Mouse (Mus musculus) stomach, embryonic 16.5 days (tissue): ENCODE measurements around the gene Dot1l. TPM values are rescaled to one million over a fixed set of nuclear protein-coding genes. Genes with fewer than 3 reads are reported as not detected.

ENCODE experiments used
- ATAC-seq: fragments of 200-750 bp; cut with Nextera tagmentation; 2 replicates; pipeline ENCODE4 v1.8.0; 2017; ENCODE audit warnings: moderate number of reproducible peaks, moderate TSS enrichment; ENCODE audit not compliant: insufficient read depth, low FRiP score
- H3K27ac ChIP-seq: fragments of 300-500 bp; sonication (generic); 2 replicates; pipeline ENCODE4 v1.5.1; 2014; ENCODE audit warnings: low read length
- H3K27me3 ChIP-seq: fragments of 300-500 bp; sonication (generic); 2 replicates; pipeline ENCODE4 v1.6.1; 2014; ENCODE audit warnings: low read length, control low read depth, mixed read lengths; ENCODE audit not compliant: control insufficient read depth, insufficient read depth
- H3K36me3 ChIP-seq: fragments of 300-500 bp; sonication (generic); 2 replicates; pipeline ENCODE4 v1.6.1; 2014; ENCODE audit warnings: low read length; ENCODE audit not compliant: control insufficient read depth, insufficient read depth
- H3K4me1 ChIP-seq: fragments of 300-500 bp; sonication (generic); 2 replicates; pipeline ENCODE4 v1.6.1; 2014; ENCODE audit warnings: low read length, control low read depth, mixed read lengths; ENCODE audit not compliant: control insufficient read depth, insufficient read depth
- H3K4me2 ChIP-seq: fragments of 300-500 bp; sonication (generic); 2 replicates; pipeline ENCODE4 v1.6.1; 2014; ENCODE audit warnings: low read depth, low read length, mixed read lengths
- H3K4me3 ChIP-seq: fragments of 300-500 bp; sonication (generic); replicated peaks from 2 replicates; pipeline ENCODE4 v1.5.1; 2014; ENCODE audit warnings: mild to moderate bottlenecking, low read length
- H3K9ac ChIP-seq: fragments of 300-500 bp; sonication (generic); 2 replicates; pipeline ENCODE4 v1.6.1; 2014; ENCODE audit warnings: low read length
- H3K9me3 ChIP-seq: fragments of 300-500 bp; sonication (generic); replicated peaks from 2 replicates; pipeline ENCODE4 v1.6.1; 2016; ENCODE audit warnings: low read length, control low read depth; ENCODE audit not compliant: control insufficient read depth
- WGBS: fragments of 180-500 bp; shearing (Covaris S2); extraction: QIAGEN DNeasy Blood & Tissue Kit; methylation state at CpG from one replicate; pipeline ENCODE4 v1.1.7; 2014; 5-methylcytosine and 5-hydroxymethylcytosine counted together
- polyA plus RNA-seq: library from polyadenylated mRNA; unstranded; fragments of >200 nt; fragmentation: Nextera tagmentation; extraction: Ambion mirVana; gene quantifications from 2 replicates; pipeline ENCODE4 v1.2.1, GENCODE M21; 2015

Gene Dot1l
- polyA plus RNA-seq, 1 experiment from 2014 or later = 13.9 TPM

DNA sequence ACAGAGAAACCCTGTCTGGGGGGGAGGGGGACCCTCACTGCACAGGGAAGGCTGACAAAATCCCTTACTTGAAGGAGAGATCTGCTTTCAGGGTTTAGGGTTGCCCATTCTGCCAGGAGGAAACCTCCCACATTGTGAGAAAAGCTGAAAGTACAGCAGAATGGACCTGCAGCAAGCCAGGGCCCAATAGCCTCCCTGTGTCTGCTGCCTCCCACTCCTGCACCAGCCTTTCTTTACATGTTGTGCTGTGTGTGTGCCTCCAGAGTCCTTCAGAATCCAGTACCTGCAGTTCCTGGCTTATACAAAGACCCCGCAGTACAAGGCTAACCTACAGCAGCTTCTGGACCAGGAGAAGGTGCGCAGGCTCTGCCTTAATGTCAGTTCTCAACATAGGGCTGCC lies 29.3 kb downstream of the Dot1l start:
- no peak overlapping the region for H3K9ac ChIP-seq
- H3K4me3 ChIP-seq = no peak overlapping the region
- WGBS = 98% methylated on average over 2 of the region's 2 CpGs
- no peak overlapping the region for H3K27ac ChIP-seq
- no peaks in the 10 kb centered on the region for H3K9me3 ChIP-seq
- no peaks in the 10 kb centered on the region for H3K27me3 ChIP-seq
- ATAC-seq = no peak
- H3K4me2 ChIP-seq = no peak overlapping the region
- no peaks in the 10 kb centered on the region for H3K4me1 ChIP-seq
- peaks cover 42% of the 10 kb centered on the region for H3K36me3 ChIP-seq

DNA sequence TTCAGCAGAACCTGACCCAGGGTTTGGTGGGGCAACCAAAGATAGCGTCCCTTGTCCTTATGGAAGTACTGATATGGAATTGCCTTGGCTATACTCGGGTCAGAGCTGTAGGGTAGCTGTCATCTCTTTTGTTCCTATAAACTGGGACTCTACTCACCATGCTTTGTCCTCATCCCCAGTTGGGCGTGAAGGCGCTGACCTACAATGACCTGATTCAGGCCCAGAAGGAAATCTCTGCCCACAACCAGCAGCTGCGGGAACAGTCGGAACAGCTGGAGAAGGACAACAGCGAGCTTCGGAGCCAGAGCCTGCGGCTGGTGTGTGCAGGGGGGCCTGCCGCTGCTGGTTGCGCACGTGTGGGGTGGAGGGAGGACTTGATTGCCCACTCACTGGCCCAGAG lies 29.9 kb downstream of the Dot1l start:
- no peak for ATAC-seq
- H3K27me3 ChIP-seq = no peaks in the 10 kb centered on the region
- no peaks in the 10 kb centered on the region for H3K9me3 ChIP-seq
- no peak overlapping the region for H3K9ac ChIP-seq
- H3K36me3 ChIP-seq = peaks cover 39% of the 10 kb centered on the region
- 87% methylated on average over 12 of the region's 12 CpGs for WGBS
- no peak overlapping the region for H3K27ac ChIP-seq
- H3K4me3 ChIP-seq = no peak overlapping the region
- no peaks in the 10 kb centered on the region for H3K4me1 ChIP-seq
- H3K4me2 ChIP-seq = no peak overlapping the region

DNA sequence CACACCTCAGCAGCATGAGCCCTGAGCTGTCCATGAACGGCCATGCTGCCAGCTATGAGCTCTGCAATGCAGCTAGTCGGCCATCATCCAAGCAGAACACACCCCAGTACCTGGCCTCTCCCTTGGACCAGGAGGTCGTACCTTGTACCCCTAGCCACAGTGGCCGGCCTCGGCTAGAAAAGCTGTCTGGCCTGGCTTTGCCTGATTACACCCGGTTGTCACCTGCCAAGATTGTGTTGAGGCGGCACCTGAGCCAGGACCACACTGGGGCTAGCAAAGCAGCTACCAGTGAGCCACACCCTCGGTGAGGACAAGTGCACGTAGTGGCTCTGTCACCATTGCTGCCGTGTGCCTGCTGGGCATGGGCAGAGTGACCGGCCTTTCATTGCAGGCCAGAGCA lies 31.0 kb downstream of the Dot1l start:
- Histone ChIP-seq H3K27ac (no peak overlapping the region), H3K9me3 (no peaks in the 10 kb centered on the region), H3K27me3 (no peaks in the 10 kb centered on the region), H3K4me3 (no peak overlapping the region), H3K4me1 (no peaks in the 10 kb centered on the region), H3K36me3 (peaks cover 38% of the 10 kb centered on the region), H3K9ac (no peak overlapping the region), H3K4me2 (no peak overlapping the region)
- 92% methylated on average over 11 of the region's 11 CpGs for WGBS
- ATAC-seq = no peak

DNA sequence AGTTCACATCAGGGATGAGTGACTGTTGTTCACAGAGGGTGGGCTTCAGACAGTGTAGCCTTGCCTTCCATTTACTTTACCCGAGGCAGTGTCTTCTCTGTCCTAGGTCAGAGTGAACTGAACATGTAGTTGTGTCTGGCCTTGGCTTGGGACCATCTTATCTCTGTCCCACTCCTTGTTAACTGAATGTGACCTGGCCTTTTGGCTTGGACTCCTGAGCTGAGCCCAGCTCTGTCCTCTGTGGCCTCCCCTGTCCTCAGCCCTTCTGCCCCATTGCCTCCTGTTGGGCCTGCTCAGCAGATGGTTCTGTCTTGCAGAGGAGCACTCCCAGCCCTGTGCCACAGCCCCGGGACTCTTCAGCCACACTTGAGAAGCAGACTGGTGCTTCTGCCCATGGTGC lies 32.5 kb downstream of the Dot1l start:
- H3K4me2 ChIP-seq = no peak overlapping the region
- peaks cover 6% of the 10 kb centered on the region; the same call in 1 of the 2 replicates for H3K4me1 ChIP-seq
- no peak overlapping the region for H3K4me3 ChIP-seq
- H3K9me3 ChIP-seq = no peaks in the 10 kb centered on the region
- H3K27me3 ChIP-seq = no peaks in the 10 kb centered on the region
- ATAC-seq = no peak
- H3K9ac ChIP-seq = no peak overlapping the region
- H3K27ac ChIP-seq = no peak overlapping the region
- H3K36me3 ChIP-seq = peaks cover 42% of the 10 kb centered on the region
- 77% methylated on average over 2 of the region's 2 CpGs for WGBS

DNA sequence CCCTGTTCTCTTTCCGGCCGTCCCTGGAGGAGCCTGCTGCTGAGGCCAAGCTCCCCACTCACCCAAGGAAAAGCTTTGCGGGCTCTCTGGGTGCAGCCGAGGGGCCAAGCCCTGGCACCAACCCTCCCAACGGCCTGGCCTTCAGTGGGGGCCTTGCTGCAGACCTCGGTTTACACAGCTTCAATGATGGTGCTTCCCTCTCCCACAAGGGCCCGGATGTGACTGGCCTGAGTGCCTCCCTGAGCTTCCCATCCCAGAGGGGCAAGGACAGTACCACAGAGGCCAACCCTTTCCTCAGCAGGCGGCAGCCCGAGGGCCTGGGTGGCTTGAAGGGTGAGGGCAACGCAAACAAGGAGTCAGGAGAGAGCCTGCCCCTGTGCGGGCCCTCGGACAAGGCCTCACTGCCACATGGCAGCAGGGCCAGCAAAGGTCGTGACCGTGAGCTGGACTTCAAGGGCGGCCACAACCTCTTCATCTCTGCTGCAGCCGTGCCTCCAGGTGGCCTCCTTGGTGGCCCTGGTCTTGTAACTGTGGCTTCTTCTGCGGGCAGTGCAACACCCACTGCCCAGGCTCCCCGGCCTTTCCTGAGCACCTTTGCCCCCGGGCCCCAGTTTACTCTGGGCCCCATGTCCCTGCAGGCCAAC lies 35.9 kb downstream of the Dot1l start:
- Histone ChIP-seq H3K4me1 (peaks cover 6% of the 10 kb centered on the region; the same call in 1 of the 2 replicates), H3K27ac (no peak overlapping the region), H3K9ac (no peak overlapping the region), H3K4me3 (no peak overlapping the region), H3K4me2 (no peak overlapping the region), H3K36me3 (peaks cover 41% of the 10 kb centered on the region), H3K9me3 (no peaks in the 10 kb centered on the region), H3K27me3 (no peaks in the 10 kb centered on the region)
- 86% methylated on average over 19 of the region's 19 CpGs for WGBS
- ATAC-seq = no peak; the same call in 1 of the 2 replicates

DNA sequence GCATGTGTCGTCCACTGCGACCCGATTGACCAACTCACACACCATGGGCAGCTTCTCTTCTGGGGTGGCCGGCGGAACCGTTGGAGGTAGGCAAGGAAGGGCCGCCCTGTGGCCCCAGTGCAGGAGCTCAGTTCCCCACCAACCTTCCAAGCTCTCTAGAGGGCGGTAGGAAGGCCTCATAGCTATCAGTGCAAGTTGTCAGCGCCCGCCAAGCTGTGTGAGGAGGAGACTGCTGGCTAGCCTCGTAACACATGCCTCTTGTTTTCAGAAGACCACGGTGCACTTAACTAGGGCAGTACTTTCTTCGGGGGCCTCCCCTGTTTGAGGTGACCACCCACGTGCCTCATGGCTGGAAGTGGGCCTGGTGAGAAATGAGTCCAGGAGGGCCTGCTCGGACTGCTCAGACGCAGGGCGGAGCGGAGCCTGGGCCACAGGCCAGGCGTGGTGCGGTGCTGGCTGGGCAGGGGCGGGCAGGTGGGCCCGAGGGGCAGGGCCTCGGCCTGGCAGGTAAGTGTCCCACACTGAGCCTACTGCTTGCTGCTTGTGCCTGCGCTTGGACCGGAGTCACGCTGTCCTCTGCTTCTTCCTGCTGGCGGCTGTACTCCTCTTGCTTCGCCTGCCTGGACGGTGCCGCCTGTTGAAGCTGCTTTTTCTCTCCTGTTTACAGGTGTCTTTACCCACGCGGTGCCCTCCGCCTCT lies 36.6 kb downstream of the Dot1l start:
- ATAC-seq = peak; percentile 12; the same call in 1 of the 2 replicates
- Histone ChIP-seq H3K4me3 (no peak overlapping the region), H3K4me2 (no peak overlapping the region), H3K27me3 (no peaks in the 10 kb centered on the region), H3K4me1 (peaks cover 8% of the 10 kb centered on the region; the same call in 1 of the 2 replicates), H3K36me3 (peaks cover 34% of the 10 kb centered on the region), H3K27ac (no peak overlapping the region), H3K9me3 (no peaks in the 10 kb centered on the region), H3K9ac (0 out of 2 replicates have a peak overlapping the region, but pooled peaks have one; percentile 19)
- WGBS = 74% methylated on average over 33 of the region's 33 CpGs

DNA sequence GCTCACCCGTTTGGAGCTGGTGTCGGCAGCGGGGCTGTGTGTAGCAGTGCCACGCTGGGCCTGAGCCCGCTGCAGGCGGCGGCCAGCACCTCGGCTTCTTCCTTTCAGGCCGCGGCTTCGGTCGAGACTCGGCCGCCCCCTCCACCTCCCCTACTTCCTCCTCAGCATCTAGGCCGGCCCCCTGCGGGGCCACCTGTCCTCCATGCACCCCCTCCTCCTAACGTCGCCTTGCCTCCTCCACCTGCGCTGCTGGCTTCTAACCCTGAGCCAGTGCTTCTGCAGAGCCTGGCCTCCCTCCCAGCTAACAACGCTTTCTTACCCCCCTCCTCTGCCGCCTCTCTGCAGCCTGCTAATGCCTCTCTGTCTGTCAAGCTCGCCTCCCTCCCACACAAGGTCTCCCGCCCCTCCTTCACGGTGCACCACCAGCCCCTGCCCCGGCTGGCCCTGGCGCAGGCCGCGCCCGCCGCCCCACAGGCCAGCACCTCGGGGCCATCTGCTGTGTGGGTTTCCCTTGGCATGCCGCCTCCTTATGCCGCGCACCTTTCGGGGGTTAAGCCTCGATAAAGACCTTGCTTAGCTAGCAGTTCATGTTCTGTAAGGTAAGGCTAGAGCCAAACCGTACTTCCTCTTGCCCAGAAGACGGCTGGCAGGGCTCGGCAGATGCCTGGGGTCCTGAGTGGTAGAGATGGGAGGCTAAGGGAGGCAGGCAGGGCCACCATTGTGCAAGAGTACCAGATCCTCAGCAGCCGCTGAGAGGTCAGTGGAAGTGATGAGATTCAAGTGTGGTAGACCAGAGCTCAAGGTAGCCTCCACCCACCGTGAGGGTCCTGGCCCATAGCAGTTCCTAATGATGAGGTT lies 37.4 kb downstream of the Dot1l start:
- no peak overlapping the region for H3K4me2 ChIP-seq
- H3K9me3 ChIP-seq = no peaks in the 10 kb centered on the region
- H3K36me3 ChIP-seq = peaks cover 29% of the 10 kb centered on the region
- H3K9ac ChIP-seq = 0 out of 2 replicates have a peak overlapping the region, but pooled peaks have one; percentile 19
- peaks cover 14% of the 10 kb centered on the region; the same call in 1 of the 2 replicates for H3K4me1 ChIP-seq
- no peak overlapping the region for H3K4me3 ChIP-seq
- ATAC-seq = no peak
- H3K27me3 ChIP-seq = no peaks in the 10 kb centered on the region
- WGBS = 63% methylated on average over 41 of the region's 41 CpGs
- no peak overlapping the region for H3K27ac ChIP-seq

DNA sequence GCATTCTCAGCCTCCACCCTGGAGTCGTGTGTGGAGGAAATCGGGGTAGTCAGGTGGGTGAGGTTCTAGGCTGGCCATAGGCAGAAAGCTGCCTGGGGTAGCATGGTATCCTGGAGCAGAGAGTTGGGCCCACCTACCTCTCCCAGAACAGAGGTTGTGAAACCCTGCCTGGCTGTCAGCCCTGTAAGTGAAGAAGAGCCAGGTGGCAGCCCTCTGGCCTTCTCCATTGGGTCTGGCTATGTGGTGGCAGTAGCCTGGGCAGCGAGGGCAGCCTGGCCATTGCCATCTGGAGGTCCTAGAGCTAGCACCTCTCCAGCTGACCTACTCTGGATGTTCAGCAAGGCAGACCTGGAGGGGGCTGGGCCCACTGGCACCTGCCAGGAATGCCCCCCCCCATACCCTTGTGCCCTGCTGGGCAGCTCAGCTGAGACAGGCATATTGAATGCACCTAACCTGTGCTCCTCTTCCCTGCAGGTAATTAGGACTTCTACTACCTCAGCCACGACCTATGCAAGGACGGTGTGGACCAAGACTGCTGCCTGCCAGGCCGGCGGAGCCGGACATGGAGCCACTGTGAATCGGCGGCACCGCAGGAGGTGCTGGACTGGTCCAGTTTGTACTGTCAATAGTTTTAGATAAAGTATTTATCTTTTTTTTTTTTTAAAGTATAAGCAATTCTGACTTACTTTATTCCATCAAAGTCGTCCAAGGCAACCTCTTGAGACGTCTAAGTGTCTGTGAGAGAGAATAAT lies 38.2 kb downstream of the Dot1l start:
- Histone ChIP-seq H3K27ac (no peak overlapping the region), H3K4me3 (no peak overlapping the region), H3K27me3 (no peaks in the 10 kb centered on the region), H3K4me1 (peaks cover 14% of the 10 kb centered on the region; the same call in 1 of the 2 replicates), H3K9me3 (no peaks in the 10 kb centered on the region), H3K9ac (no peak overlapping the region), H3K36me3 (peaks cover 29% of the 10 kb centered on the region), H3K4me2 (no peak overlapping the region)
- WGBS = 87% methylated on average over 13 of the region's 13 CpGs
- no peak for ATAC-seq
